Mouse (Mus musculus): ENCODE measurements at regions not wholly inside any gene's neighbourhood (a gene's known extent, or its start where the extent isn't known, plus 50 kb on each side); places are given as distances from the start of the nearest gene placed in this dataset.
A peak's percentile ranks its signal among the peaks of the same experiment; 100 is the strongest.

DNA sequence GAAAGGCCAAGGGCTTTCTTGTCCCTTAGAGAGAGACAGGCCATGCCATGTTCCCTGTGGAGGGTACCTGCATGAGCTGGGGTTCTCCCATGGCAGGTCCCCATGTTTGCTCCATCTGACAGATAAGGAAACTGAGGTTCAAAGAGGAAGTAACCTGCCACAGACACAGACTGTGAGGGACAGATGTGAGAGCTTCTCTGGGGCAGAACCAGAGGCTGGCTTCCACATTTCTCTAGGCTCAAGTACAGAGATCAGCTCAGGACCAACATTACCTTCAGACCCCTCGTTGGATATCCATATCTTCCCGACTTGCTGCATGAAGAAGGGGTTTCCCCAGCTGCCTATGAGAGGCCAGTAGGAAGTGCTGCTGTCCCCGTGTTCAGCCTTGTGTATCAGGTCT, 91.6 kb upstream of the Id2 start:
- WGBS, result 62% methylated on average over 3 of the region's 3 CpGs

DNA sequence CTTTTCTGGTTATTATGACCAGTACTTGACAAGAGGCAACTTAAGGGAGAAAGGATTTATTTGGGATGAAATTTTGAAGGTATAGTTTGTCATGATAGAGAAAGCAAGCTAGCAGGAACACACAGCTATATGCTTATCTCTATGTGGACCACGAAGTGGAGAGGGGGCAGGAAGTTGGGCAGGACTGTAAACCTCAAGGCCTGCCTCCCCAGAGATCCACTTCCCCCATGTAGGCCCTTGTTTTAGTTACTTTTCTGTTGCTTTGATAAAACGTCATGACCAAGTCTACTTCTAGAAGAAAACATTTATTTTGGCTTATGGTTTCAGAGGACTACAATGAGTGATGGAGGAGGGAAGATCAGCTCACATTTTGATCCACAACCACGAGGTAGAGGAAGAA, 90.3 kb upstream of the Id2 start:
- Histone ChIP-seq H3K4me1 (peaks cover 16% of the 10 kb centered on the region; the same call in 1 of the 2 replicates), H3K27me3 (replicated peaks) (no peaks in the 10 kb centered on the region), H3K36me3 (no peaks in the 10 kb centered on the region), H3K27ac (no peak overlapping the region), H3K4me2 (no peak overlapping the region), H3K9me3 (no peaks in the 10 kb centered on the region), H3K4me3 (replicated peaks) (no peak overlapping the region), H3K9ac (no peak overlapping the region)
- 71% methylated on average over 3 of the region's 3 CpGs for WGBS
- ATAC-seq (ENCODE audit: insufficient read depth, low FRiP score, low read depth), result no peak

More for the DNA sequence above, 91.6 kb upstream of the Id2 start:
- no peak for ATAC-seq (ENCODE audit: insufficient read depth, low FRiP score, low read depth)
- no peaks in the 10 kb centered on the region for H3K36me3 ChIP-seq
- H3K4me2 ChIP-seq, result no peak overlapping the region
- peaks cover 16% of the 10 kb centered on the region; the same call in 1 of the 2 replicates for H3K4me1 ChIP-seq
- no peak overlapping the region for H3K4me3 ChIP-seq (replicated peaks)
- no peaks in the 10 kb centered on the region for H3K9me3 ChIP-seq
- no peak overlapping the region for H3K27ac ChIP-seq
- H3K9ac ChIP-seq, result no peak overlapping the region
- H3K27me3 ChIP-seq (replicated peaks), result no peaks in the 10 kb centered on the region

DNA sequence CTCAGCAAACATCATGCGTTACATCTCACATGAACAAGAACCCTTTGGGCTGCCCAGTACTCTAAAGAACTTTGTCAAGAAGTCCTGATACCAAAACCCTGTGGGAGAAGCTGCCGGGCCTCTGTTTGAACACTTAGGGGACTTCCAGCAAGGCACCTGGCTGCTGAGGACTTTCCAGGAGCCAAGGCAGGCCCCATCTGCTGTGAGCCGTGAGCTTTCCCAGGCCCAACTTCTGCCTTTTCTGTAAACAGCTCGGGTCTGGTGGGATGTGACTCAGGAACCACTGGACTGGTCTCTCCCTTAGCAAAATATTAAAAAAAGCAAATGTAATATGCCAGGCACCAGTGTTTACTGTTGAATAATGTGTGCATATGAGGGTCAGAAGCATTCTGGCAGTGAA, 85.7 kb upstream of the Id2 start:
- Histone ChIP-seq H3K4me1 (no peaks in the 10 kb centered on the region), H3K9me3 (no peaks in the 10 kb centered on the region), H3K4me3 (replicated peaks) (no peak overlapping the region), H3K27ac (0 out of 2 replicates have a peak overlapping the region, but pooled peaks have one; percentile 36), H3K36me3 (no peaks in the 10 kb centered on the region), H3K27me3 (replicated peaks) (no peaks in the 10 kb centered on the region), H3K9ac (no peak overlapping the region), H3K4me2 (no peak overlapping the region)
- no peak for ATAC-seq (ENCODE audit: insufficient read depth, low FRiP score, low read depth)
- 56% methylated on average over 4 of the region's 4 CpGs for WGBS

DNA sequence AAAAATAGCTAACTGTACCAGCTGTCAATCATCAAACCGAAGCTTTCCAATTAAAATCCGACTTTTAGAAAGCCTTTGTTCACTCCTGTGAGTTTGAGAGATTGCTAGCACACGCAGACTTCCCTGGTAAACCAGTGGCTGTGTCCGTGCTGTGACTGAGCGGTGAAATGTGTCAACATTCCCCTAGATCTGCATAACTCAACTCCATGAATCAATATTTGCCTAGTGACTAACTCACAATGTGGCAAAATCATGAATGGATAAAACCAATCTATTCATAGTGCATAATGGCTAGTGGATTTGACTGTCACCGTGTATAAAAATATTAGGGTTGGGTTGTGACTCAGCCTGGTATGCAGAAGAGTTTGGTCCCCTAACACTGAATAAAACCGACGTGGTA, 84.4 kb upstream of the Id2 start:
- peak; percentile 91 for ATAC-seq (ENCODE audit: insufficient read depth, low FRiP score, low read depth)
- Histone ChIP-seq H3K27ac (peak overlapping the region; percentile 77), H3K9ac (no peak overlapping the region), H3K27me3 (replicated peaks) (no peaks in the 10 kb centered on the region), H3K4me3 (replicated peaks) (no peak overlapping the region), H3K4me2 (no peak overlapping the region), H3K4me1 (no peaks in the 10 kb centered on the region), H3K36me3 (no peaks in the 10 kb centered on the region), H3K9me3 (no peaks in the 10 kb centered on the region)
- 71% methylated on average over 8 of the region's 8 CpGs for WGBS

DNA sequence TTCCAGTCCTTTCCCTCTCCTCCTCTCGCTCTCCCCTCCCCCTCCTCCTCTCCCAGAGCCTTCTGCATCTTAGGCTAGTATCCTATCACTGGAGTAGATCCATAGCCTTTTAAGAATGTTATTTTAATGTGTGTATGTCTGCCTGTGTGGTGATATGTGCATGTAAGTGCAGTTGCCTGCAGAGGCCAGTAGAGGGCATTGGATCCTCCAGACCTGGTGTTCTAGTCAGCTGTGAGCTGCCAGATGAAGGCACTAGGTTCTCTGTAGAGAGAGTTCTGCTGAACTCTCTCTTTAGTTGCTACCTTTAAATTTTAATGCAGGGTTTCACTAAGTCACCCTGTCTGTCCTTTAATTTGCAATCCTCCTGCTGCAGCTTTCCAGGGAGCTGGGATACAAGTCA, 83.9 kb upstream of the Id2 start:
- Histone ChIP-seq H3K27ac (peak overlapping the region; percentile 77), H3K4me1 (no peaks in the 10 kb centered on the region), H3K36me3 (no peaks in the 10 kb centered on the region), H3K4me2 (no peak overlapping the region), H3K9ac (no peak overlapping the region), H3K27me3 (replicated peaks) (no peaks in the 10 kb centered on the region), H3K9me3 (no peaks in the 10 kb centered on the region), H3K4me3 (replicated peaks) (no peak overlapping the region)
- ATAC-seq (ENCODE audit: insufficient read depth, low FRiP score, low read depth), result no peak
- 100% methylated on average over 1 of the region's 1 CpGs for WGBS

DNA sequence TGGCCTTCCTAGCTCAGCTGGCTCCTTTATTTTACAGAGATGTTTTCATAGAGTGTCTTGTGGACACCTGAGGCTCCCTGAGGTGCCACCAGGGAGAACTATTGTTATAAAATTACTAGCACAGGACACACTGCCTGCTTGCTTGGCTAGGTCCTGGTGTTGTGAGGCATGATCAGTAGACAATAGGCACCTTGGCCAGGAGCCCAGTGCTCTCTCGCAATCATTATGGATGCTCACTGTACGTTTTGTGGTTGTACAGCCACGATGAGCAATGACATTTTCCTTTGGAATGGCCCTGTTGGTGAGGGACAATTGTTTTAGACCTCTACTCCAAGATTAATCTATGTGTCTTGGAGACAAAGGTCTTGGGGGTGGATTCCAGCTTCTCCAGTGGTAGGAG, 83.3 kb upstream of the Id2 start:
- H3K4me2 ChIP-seq, result no peak overlapping the region
- 52% methylated on average over 3 of the region's 3 CpGs for WGBS
- no peak overlapping the region for H3K4me3 ChIP-seq (replicated peaks)
- no peak overlapping the region for H3K27ac ChIP-seq
- H3K9ac ChIP-seq, result no peak overlapping the region
- H3K36me3 ChIP-seq, result no peaks in the 10 kb centered on the region
- no peaks in the 10 kb centered on the region for H3K27me3 ChIP-seq (replicated peaks)
- ATAC-seq (ENCODE audit: insufficient read depth, low FRiP score, low read depth), result no peak
- no peaks in the 10 kb centered on the region for H3K4me1 ChIP-seq
- H3K9me3 ChIP-seq, result no peaks in the 10 kb centered on the region

DNA sequence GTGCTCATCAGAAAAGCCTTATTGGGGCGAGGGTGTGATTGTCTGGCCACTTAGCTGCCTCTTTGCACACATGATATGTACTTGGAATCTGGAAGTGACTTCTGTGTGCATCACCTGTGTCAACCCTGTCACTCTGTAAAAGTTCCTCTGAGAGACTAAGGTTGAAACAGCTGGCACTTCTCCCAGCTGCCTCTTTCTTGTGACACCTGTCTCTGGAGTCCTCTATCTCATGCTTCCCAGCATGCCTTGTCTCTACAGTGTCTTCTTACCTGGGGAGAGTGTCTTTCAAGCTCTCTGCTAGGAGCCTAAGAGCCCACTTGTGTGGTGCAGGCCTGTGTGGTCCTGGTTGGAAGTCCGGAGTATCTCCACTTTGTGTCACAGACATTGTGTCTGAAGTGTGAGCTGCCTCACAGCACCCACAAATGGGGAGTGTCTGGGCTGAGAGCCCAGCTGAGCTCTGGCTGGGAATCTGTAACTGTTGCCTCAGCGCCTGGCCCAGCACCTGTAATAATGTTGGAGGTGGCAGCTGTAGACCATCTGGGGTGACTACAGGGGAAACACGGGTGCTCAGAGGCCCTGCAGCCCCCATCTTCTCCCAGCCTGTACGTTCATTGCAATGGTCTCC, 81.7 kb upstream of the Id2 start:
- Histone ChIP-seq H3K27ac (no peak overlapping the region), H3K9me3 (no peaks in the 10 kb centered on the region), H3K36me3 (no peaks in the 10 kb centered on the region), H3K9ac (no peak overlapping the region), H3K27me3 (replicated peaks) (no peaks in the 10 kb centered on the region), H3K4me1 (no peaks in the 10 kb centered on the region), H3K4me2 (no peak overlapping the region), H3K4me3 (replicated peaks) (no peak overlapping the region)
- no peak for ATAC-seq (ENCODE audit: insufficient read depth, low FRiP score, low read depth)
- 69% methylated on average over 5 of the region's 5 CpGs for WGBS

DNA sequence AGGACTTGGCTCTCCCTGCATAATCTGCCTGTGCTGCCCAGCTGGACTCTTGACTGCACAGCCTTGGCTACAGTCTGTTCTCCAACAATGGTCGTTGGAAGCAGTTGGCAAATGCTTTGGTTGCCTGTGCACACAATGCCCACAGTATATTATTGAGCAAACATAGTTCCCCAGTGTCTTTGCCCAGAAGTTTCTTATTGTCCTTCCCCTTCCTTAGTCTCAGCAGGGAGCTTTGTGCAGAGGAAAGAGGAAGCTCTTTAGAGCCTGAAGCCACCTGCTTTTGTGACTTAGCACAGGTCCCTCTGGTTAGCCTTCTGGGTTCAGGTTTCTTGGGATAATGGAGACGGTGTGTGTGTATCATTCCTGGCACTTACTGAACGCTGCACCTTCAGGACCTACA, 80.9 kb upstream of the Id2 start:
- H3K4me2 ChIP-seq, result no peak overlapping the region
- ATAC-seq (ENCODE audit: insufficient read depth, low FRiP score, low read depth), result no peak
- no peak overlapping the region for H3K4me3 ChIP-seq (replicated peaks)
- no peaks in the 10 kb centered on the region for H3K9me3 ChIP-seq
- WGBS, result 74% methylated on average over 3 of the region's 3 CpGs
- no peak overlapping the region for H3K27ac ChIP-seq
- H3K4me1 ChIP-seq, result no peaks in the 10 kb centered on the region
- H3K36me3 ChIP-seq, result no peaks in the 10 kb centered on the region
- no peak overlapping the region for H3K9ac ChIP-seq
- H3K27me3 ChIP-seq (replicated peaks), result no peaks in the 10 kb centered on the region

DNA sequence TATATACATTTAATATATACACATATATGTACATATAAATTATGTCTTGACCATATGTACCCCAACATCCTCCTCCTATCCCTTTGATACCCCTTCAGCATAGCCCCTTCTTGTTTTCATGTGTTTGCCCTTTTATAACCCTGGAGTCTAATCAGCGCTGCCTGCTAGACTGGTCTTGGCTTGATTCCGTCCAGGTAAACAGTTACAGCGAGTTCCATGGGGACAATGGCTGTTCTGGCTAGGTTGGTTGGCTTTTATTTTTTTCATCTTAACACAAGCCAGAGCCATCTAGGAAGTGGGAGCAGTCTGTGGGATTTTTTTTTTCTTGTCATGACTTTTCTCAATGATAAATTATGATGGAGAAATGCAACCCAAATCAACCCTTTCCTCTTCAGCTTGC, 79.6 kb upstream of the Id2 start:
- 65% methylated on average over 3 of the region's 3 CpGs for WGBS
- Histone ChIP-seq H3K9ac (no peak overlapping the region), H3K4me2 (no peak overlapping the region), H3K9me3 (no peaks in the 10 kb centered on the region), H3K4me3 (replicated peaks) (no peak overlapping the region), H3K27ac (peak overlapping the region; percentile 12; the same call in 1 of the 2 replicates), H3K4me1 (no peaks in the 10 kb centered on the region), H3K27me3 (replicated peaks) (no peaks in the 10 kb centered on the region), H3K36me3 (no peaks in the 10 kb centered on the region)
- ATAC-seq (ENCODE audit: insufficient read depth, low FRiP score, low read depth), result no peak

DNA sequence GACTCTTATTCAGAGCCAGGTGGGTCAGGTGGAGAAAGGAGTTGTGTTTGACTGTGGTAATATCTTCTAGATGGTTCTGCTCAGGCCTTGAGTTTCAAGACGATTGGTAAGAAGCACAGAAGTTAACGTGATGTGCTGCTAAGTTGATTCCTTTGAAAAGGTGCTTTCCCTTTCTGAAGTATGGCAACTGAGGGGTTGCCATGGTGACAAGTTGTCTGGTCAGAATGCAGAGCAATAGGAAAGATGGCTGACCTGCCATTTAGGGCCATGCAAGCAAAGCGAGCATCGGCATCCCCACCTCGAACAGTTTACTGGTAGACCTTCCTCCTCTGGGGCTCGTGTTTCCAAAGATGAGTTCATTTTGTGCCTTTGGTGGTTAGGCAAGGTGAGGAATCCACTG, 76.1 kb upstream of the Id2 start:
- no peak overlapping the region for H3K9ac ChIP-seq
- no peaks in the 10 kb centered on the region for H3K9me3 ChIP-seq
- no peaks in the 10 kb centered on the region for H3K36me3 ChIP-seq
- WGBS, result 80% methylated on average over 6 of the region's 6 CpGs
- no peaks in the 10 kb centered on the region for H3K27me3 ChIP-seq (replicated peaks)
- H3K4me3 ChIP-seq (replicated peaks), result no peak overlapping the region
- ATAC-seq (ENCODE audit: insufficient read depth, low FRiP score, low read depth), result no peak
- no peak overlapping the region for H3K4me2 ChIP-seq
- H3K27ac ChIP-seq, result no peak overlapping the region
- H3K4me1 ChIP-seq, result no peaks in the 10 kb centered on the region

DNA sequence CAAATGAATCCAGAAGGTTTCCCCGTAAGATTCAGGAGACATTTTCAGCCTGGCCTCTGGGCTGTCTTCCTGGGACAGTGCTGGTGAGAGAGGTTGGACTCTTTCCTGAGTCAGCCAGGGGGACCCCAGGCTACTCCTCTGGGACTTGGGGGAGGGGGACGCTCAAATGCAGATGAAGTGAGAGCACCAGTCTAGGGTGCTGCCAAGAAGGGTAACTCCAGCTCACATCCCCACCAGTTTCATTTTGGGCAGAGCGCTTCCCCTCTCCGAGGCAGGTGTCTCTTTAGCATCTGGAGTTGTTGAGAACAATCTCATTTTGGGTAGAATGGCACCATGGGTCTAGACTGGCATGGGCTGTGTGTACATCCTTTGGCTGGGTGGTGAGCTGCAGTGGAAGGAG, 75.5 kb upstream of the Id2 start:
- no peaks in the 10 kb centered on the region for H3K4me1 ChIP-seq
- no peak for ATAC-seq (ENCODE audit: insufficient read depth, low FRiP score, low read depth)
- 85% methylated on average over 4 of the region's 4 CpGs for WGBS
- no peak overlapping the region for H3K4me3 ChIP-seq (replicated peaks)
- no peak overlapping the region for H3K9ac ChIP-seq
- H3K4me2 ChIP-seq, result no peak overlapping the region
- no peak overlapping the region for H3K27ac ChIP-seq
- H3K9me3 ChIP-seq, result no peaks in the 10 kb centered on the region
- H3K27me3 ChIP-seq (replicated peaks), result no peaks in the 10 kb centered on the region
- H3K36me3 ChIP-seq, result no peaks in the 10 kb centered on the region

DNA sequence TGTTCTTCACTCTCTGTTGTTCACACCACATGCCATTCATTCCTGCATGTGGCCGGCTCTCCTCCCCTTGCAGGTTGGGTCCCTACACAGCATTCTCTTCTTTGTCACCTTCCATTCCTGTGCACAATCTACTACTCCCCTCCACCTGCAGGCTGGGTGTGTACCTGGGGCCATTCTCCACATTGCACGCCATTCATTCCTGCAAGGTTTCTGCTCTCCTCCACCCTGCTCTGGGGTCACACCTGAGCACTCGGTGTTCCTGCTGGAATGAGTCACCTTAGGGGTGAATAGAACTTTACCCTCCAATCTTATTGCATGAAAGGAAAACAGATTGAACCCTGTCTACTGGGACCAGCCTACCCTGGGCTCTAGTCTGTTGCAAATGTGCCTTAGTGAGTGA, 72.7 kb upstream of the Id2 start:
- Histone ChIP-seq H3K36me3 (no peaks in the 10 kb centered on the region), H3K4me2 (no peak overlapping the region), H3K9ac (no peak overlapping the region), H3K27me3 (replicated peaks) (no peaks in the 10 kb centered on the region), H3K4me1 (no peaks in the 10 kb centered on the region), H3K27ac (peak overlapping the region; percentile 35; the same call in 1 of the 2 replicates), H3K9me3 (no peaks in the 10 kb centered on the region), H3K4me3 (replicated peaks) (no peak overlapping the region)
- peak; percentile 84 for ATAC-seq (ENCODE audit: insufficient read depth, low FRiP score, low read depth)
- 65% methylated on average over 3 of the region's 3 CpGs for WGBS

DNA sequence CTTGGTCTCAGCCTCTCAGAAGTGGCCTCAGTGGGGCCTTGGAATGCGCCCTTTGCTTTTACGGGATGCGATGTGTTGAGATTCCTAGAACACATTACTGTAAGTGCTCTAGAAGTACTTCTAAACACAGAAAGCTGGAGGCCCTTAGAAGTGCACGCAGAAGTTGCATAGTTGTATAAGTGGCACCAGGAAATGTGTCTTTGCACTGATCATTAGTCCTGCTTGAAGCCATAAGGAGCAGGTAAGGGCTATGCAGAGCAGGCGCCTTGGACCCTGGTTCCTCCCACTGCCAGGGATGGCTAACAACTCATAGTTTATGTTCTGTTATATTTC, 71.2 kb upstream of the Id2 start:
- 57% methylated on average over 5 of the region's 5 CpGs for WGBS
- no peaks in the 10 kb centered on the region for H3K9me3 ChIP-seq
- no peaks in the 10 kb centered on the region for H3K36me3 ChIP-seq
- H3K4me1 ChIP-seq, result peaks cover 5% of the 10 kb centered on the region; the same call in 1 of the 2 replicates
- H3K4me3 ChIP-seq (replicated peaks), result no peak overlapping the region
- H3K27ac ChIP-seq, result no peak overlapping the region
- no peak overlapping the region for H3K9ac ChIP-seq
- ATAC-seq (ENCODE audit: insufficient read depth, low FRiP score, low read depth), result no peak
- no peak overlapping the region for H3K4me2 ChIP-seq
- H3K27me3 ChIP-seq (replicated peaks), result no peaks in the 10 kb centered on the region
